Mouse (Mus musculus): ENCODE data around the gene Gm21028.
"Not testable (repeated sequence)": the region's sequence is repeated elsewhere in the genome, so short reads cannot be mapped to it uniquely, and the experiment has no call there.

Gene Gm21028

DNA sequence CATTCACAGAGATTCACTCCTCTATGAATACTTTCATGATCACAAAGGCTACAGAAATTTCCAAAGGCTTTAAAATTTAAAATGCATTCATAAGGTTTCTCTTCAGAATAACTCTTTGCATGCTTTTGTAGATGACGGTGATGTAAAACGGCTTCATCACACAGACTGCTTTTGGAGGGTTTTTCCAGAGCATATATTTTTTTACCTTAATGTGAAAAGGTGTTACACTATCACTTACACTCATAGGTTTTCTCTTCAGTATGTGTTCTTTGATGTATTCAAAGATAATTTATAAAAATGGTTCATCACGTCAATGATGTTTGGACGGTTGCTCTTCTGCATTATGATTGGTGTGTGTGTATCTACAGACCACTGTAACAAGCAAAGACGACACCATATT is at the start of gene Gm21028:
TSS of gene Gm21028 (minus strand) at position 101 of the 400 bp plus-strand sequence.
- no peak for DNase-seq

DNA sequence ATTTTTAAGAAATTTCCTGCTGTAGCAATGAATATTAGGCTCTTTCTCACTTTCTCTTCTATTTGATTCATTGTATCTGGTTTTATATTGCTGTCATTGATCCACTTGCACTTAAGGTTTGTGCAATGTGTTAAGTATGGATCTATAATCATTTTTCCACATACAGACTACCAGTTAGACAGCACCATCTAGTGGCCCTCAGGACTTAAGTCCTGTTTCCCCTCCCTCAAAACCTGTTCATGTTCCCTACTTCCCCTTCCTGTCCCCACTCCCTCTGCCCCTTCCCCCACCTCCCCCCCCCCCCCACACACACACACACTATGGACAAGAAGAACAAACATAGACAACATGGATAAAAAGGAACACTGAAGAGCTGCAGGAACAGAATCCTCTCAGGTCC is 17.3 kb upstream of the Gm21028 start:
- DNase-seq = not testable (repeated sequence)

DNA sequence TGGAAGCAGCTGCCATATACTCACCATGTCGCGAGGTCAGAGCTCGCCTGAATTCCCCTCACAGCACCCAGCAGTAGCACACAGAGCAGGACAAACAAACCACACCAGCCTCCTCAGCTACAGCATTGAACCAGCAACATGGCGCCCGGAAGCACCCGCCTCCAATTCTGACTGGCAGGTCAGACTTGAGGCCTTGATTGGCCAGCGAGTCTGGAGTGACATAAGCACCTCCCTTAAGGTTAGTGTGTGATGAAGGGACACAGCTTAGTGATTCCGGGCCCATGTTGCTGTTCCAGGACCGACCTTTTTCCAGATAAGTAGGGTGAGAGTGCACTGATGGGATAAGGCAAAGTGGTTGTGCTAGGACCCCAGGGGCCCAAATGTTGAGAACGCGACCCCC is 14.0 kb upstream of the Gm21028 start, which contains the start of gene Zfp977:
TSS of gene Zfp977 (minus strand) at position 135 of the 400 bp plus-strand sequence.
- not testable (repeated sequence) for DNase-seq

DNA sequence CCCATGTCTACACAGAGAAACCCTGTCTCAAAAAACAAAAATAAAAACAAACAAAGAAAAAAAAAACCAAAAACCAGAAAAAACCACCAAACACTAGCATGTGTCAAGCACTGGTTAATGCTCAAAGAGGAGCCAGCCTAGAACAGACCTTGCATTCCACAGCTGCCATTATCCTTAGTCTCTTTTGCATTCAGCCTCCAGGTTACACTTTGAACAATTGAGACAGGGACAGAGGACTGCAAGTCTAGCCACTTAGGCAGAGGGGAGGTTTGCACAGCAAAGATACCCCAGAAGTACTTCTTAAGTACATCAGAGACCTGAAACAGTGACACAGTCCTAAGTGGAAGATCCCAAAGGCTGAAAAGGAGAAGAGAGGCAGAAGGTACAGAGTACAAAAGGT is 12.9 kb upstream of the Gm21028 start:
- DNase-seq = not testable (repeated sequence)

DNA sequence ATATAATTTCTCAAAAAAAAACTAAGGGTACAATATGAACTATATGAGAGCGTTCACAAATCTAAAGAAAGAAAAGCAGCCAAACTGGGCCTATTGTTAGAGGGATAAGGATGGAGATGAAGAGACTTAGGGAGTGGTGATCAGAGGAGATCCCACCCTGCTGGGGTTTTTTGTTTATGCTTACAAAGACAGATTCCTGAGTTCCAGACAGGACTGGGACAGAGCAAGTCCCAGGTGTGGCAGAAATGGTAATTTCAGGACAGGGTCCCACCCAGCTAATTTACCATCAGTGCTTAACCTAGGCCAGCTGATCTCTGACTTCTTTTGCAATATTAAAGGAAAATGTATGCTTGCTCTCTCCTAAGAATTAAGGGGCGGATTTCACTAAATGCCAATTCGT is 26.6 kb downstream of the Gm21028 start:
- DNase-seq = no peak
